Mouse (Mus musculus): Measurements from ENCODE around the gene Cabin1.

Cabin1 gene

DNA sequence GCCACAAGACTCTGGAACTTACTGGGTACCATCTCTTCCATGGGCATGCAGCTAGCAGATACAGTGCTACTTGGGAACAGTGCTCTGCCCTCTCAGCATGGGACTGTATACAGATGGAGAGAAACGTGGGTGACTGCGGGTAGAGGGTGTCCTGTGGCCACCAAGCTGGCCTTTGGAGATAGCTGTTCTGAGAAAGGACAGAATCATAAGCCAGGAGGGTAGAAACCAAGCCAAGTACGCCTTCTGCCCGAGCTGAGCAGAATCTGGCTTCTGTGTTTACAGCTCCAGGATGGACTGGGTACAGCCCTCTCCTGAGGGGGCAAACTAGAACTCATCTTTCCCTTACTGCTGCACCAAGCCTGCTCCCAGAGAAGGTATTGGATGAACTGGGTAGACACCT, 101.6 kb downstream of the Cabin1 start:
- DNase-seq, result no peak

DNA sequence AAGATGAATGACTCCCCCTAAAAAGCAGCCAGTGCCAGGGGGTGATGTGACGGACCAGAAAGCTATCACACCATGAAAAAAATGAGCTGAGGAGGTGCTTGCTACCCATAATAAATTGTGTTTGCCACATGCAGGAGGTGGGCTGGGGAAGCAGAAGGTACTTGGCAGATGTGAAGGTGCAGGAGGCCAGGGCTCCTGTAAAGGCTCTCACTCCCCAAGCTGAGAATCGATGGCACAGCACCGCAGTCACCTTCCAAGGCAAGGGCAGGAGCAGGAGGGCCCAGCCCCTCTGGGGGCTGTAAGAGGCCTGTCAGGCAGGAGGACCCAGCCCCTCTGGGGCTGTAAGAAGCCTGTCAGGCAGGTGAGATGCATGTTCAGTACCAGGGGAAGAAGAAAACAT, 102.3 kb downstream of the Cabin1 start:
- DNase-seq, result no peak

DNA sequence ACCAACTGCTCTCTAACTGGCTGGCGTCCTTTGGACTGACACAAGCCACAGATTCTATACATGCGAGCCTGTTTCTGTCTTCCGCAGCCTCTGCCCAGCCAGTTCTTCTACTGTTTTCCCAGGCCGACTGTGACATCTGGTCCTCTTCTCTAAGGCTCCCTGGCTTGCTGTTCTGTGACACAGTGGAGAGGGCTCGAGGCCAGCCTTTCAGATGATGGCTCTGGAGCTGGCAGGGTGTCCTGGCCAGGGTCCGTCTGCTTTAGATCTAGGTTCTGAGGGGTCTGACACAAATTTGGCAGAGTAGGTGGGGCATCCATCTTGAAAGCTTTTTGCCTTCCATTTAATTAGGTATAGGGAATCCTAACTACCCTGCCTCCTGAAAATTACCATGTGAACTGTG, 102.8 kb downstream of the Cabin1 start:
- no peak for DNase-seq

DNA sequence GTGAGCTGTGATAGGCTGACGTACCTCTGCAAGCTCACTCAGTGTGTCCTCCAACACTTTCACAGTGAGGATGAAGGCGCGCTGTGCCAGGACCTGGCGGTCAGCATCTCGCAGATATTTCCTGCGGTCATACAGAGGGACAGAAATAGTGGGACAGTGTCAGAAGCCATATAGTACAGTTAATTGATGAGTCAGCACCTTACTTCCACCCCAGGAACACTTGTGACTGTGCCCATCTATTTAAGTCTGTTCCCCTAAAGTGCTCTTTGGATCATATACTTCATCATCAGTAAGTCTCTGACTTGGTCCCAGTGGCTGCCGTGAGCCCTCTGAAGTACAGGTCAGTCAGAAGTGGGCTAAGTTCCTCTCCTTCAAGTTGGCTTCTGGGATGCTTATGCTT, 106.4 kb downstream of the Cabin1 start:
- no peak for DNase-seq

- no peak for DNase-seq
These were observed 107.0 kb downstream of the Cabin1 start for GRCm38 (mm10) chr10:75657165-75657564.

DNA sequence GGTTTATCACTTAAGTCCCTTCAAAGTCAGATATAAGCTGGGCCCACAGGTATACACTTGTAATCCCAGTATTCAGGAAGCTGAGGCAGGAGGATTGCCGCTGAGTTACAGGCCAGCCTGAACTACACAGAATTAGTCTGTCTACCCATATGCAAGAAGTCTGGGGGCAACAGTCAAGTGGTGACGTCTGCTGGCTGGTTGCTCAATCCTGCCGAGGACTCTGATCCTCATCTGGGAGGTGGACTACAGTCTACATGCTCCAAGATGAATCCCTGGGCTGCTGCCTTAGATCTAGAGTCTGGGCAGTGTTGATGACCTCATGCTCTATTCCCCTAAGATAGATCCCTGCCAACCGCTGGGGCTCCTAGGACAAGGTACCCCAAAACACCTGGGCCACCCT, 110.1 kb downstream of the Cabin1 start:
- no peak for DNase-seq

GRCm38 (mm10) chr10:75651381-75652068, 112.6 kb downstream of the Cabin1 start:
- DNase-seq, result no peak

GRCm38 (mm10) chr10:75650306-75650902, 113.7 kb downstream of the Cabin1 start:
- DNase-seq, result no peak

DNA sequence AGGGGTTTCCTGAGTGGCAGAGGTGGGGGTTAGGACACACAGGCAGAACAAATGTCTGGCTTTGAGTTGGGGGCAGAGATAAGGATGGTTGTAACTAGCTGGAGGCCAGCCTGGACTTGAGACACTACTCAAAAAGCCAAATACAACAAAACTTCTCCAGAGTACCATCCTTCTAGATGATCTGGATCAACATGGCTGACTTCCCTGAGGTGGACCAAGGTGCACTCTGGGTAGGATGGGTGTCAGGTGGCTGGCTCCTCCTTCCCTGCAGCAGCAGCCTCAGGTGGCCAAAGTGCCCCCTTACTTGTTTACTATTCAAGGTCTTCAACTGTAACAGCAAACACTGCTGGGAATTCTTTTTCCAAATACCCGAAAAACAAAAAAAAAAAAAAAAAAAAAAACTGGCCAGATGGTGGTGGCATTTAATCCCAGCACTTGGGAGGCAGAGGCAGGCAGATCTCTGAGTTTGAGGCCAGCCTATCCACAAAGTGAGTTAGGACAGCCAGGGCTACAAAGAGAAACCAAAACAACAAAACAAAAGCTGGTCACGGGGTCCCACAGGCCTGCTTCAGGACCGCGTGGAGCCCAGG, 114.6 kb downstream of the Cabin1 start:
- no peak for DNase-seq

DNA sequence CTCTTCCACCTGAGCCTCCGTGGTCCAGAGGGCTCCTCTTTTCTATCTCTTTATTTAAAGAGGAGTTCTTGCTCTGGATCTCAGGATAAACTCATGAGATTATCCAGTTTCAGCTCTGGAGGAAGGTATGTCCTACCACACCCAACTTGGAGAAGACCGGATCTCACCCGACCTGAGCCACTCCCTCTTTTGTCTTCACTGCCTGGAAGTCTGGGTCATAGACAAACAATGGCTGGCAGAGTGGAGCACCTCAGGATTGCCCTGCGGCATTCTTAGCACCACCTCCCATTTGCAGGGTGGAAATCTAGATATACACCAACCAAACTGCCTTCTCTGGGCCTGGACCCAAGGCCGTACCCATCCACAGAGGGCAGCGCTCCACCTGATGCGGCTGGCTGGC, 115.1 kb downstream of the Cabin1 start:
- DNase-seq, result no peak

- DNase-seq, result no peak
These were observed 116.0 kb downstream of the Cabin1 start for GRCm38 (mm10) chr10:75648091-75648490.

GRCm38 (mm10) chr10:75647362-75647761, 116.8 kb downstream of the Cabin1 start:
- no peak for DNase-seq

- no peak for DNase-seq
These were observed 117.7 kb downstream of the Cabin1 start for GRCm38 (mm10) chr10:75646406-75646805.

GRCm38 (mm10) chr10:75645616-75646015, 118.5 kb downstream of the Cabin1 start:
- no peak for DNase-seq

- DNase-seq, result peak; percentile 90
These were observed 120.3 kb downstream of the Cabin1 start, which contains the start of gene Susd2 for GRCm38 (mm10) chr10:75643741-75644343. Gene Susd2 (minus strand): TSS chr10:75644008.

GRCm38 (mm10) chr10:75642891-75643290, 121.2 kb downstream of the Cabin1 start:
- DNase-seq, result no peak

GRCm38 (mm10) chr10:75642436-75642835, 121.7 kb downstream of the Cabin1 start:
- DNase-seq, result no peak

DNA sequence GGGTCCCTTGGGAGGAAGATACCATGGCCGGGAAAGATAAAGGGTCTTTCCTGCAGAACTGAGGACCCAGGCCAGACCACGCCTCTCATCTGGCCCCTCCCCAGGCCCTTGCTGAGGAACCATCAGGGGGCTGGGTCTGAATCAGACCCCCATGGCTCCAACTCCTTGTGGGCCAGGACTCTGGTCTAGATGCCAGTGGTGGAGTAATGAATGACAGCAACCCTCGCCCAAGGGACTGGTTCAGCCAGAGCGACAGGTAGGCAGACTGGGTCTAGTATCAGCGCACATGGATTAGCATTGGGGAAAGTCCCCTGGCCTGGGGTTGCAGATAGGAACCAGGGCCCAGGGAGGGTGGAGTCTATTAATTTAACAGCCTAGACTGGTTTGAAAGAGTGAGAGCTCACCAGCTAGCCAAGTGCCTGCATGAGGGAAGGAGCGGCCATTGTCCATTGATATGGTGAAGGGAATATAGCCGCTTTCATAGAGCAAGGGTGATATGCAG, 122.4 kb downstream of the Cabin1 start:
- no peak for DNase-seq

GRCm38 (mm10) chr10:75637711-75638110, 126.4 kb downstream of the Cabin1 start:
- no peak for DNase-seq

GRCm38 (mm10) chr10:75636084-75636786, 127.9 kb downstream of the Cabin1 start:
- no peak for DNase-seq

DNA sequence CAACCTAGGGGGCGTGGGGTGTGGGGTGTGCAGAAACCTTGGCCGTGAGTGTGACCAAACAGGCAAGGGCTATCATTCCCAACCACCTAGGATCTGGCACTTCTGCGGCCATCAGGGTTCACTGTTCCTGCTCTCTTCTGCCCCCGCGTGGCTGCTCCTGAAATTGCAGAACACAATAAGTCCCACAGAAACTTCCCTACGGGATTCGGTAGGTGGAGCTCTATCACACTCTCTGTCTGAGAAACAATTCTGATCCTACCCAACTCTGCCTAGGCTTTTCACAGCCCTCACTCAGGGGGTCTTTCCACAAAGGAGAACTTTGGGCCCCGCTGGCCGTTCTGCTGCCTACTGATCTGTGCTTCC, 128.5 kb downstream of the Cabin1 start:
- peak; percentile 86 for DNase-seq

DNA sequence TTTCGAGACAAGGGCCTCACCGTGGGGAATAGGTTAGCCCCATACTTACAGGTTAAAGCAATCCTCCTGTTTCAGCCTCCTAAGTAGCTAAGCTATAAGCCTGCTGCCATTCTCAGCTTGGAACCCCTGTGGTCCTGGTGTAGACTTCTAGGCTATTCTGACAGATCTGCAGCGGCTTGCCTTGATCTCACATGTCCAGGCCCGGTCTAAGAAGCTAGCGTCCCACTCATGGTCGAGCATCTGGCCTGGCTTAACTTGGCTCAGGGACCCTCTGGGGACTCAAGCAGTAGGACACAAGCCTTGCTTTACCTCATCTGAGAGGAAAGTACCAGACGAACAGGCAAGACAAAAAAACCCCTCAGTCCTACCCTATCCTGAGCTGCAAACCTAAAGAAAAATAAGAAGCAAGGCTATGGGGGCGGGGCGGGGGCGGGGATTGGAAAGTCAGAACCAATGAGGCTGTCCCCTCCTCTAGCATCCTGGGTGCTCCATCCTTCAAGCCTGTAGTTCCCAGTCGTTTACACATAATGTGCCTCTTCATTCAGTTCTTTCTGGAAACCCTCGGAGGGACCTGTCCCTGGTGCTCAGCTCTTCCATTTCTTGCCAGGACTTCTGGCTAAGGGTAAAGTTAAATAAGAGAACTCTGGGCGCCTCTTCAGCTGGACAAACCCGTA, 129.0 kb downstream of the Cabin1 start:
- DNase-seq, result no peak

- DNase-seq, result no peak
These were observed 129.5 kb downstream of the Cabin1 start for GRCm38 (mm10) chr10:75634610-75635009.

All from thymus, postnatal 4 days (tissue).